Mouse (Mus musculus): ENCODE measurements around the gene Gas7.

DNA sequence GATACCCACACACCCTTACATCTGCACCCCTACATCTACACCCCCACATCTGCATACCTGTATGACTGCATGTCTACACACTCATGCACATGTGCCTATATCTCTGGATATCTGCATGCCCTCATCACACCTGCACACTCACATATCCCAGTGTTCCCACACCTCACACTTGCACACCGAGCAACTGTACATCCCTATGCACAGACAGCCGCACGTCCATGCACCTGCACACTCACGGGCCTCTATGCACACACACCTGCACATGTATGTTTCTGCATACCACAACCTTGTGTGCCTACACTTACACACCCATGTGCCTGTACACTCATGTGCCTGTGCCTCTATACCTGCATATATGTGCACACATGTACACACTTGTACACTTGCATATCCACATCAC is 208.2 kb downstream of the Gas7 start:
- TF ChIP-seq POLR2A (IDR thresholded peaks at IDR 0.05; ENCODE audit: low read depth, low read length), result no peak
- TF ChIP-seq CTCF (conservative IDR thresholded peaks at IDR 0.05; ENCODE audit: insufficient read depth, insufficient read length, low read depth, low read length), result no peak
